Mouse (Mus musculus): ENCODE results near the gene Epn1.

Gene Epn1

GRCm38 (mm10) chr7:5080010-5080751 is at the start of gene Epn1:
TSS of gene Epn1 (plus strand) at chr7:5080235.
- DNase-seq (ENCODE audit: low read depth in 1 of 2, low spot score in 2 of 2): peak; percentile 86 to 93

- no peak for DNase-seq (ENCODE audit: low read depth in 1 of 2, low spot score in 2 of 2)
Measured at GRCm38 (mm10) chr7:5030554-5031275, 49.3 kb upstream of the Epn1 start.

GRCm38 (mm10) chr7:5031496-5031895 is 48.5 kb upstream of the Epn1 start:
- DNase-seq (ENCODE audit: low read depth in 1 of 2, low spot score in 2 of 2): no peak

DNA sequence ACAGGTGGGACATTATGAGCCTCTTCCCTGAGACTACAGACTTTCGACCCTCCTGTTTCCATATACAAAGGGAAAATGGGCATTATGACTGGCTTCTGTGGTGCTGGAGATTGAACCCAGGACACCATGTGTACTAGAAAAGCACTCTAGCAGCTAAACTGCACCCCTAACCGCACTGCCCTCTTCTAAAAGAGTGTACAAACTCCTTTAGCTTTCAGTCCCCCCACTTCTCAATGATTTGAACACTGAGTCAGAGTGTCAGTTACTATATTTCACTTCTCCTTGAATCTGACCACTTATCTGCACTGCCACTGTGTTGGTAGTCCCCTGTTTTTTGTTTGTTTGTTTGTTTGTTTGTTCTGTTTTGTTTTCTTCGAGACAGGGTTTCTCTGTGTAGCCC is 46.2 kb upstream of the Epn1 start, which contains the start of gene 4632433K11Rik:
TSS of gene 4632433K11Rik (plus strand) at position 301 of the 400 bp plus-strand sequence.
- DNase-seq (ENCODE audit: low read depth in 1 of 2, low spot score in 2 of 2): no peak

GRCm38 (mm10) chr7:5035628-5036027 is 44.4 kb upstream of the Epn1 start:
- no peak for DNase-seq (ENCODE audit: low read depth in 1 of 2, low spot score in 2 of 2)

DNA sequence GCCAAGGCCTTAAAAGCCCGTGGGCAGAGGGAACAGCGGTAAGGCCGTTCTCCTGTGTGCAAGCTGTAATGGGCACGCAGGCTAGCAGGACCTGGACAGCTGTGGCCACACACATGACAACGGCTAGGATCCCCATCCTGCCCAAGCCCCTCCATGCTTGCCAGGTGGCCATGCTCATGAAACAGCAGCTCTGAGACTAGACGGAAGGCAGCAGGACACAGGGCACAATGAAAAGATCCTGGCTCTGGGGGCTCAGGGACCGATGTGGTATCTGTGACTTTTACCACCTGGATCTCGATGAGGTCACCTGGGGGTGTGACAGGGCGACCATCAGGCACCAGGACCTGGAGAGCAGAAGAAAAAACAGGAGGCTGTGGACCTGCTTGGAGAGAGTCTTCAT is 43.9 kb upstream of the Epn1 start:
- no peak for DNase-seq (ENCODE audit: low read depth in 1 of 2, low spot score in 2 of 2)

DNA sequence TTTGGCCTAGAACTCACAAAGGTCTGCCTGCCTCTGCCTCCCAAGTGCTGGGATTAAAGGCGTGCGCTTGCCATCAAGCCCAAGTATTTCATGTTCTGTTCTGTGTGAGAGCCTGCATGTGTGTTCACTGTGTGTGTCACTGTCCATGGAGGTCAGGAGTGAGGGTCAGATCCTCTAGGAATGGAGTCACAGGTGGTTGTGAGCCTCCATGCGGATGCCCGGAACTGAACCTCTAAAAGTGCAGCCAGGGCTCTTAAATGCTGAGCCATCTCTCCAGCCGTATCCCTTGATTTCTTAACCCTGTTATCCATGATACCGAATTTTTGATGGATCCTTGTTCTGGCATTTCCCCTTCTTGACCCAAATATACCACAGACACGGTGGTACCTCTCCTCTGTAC is 43.0 kb upstream of the Epn1 start:
- DNase-seq (ENCODE audit: low read depth in 1 of 2, low spot score in 2 of 2): no peak

DNA sequence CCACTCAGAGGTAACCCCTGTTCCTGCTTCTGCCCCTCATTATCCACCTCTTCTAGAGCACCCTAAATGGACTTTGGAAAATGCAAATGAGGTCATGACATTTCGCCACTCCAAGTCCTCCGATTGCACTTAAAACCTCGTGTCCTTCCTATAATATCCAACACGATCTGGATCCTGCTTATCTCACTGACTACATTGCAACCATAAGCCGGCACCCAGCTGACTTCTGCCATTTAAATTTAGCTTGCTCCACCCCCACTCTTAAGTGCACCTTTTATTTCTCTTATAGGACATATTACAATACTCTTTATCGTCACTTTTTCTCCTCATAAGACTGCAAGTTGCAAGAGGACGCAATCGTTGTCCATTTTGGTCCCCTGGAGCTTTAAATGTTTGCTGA is 42.6 kb upstream of the Epn1 start:
- no peak for DNase-seq (ENCODE audit: low read depth in 1 of 2, low spot score in 2 of 2)

- peak; percentile 76 to 91 for DNase-seq (ENCODE audit: low read depth in 1 of 2, low spot score in 2 of 2)
Measured at GRCm38 (mm10) chr7:5038109-5038732, 41.8 kb upstream of the Epn1 start, which contains the start of gene Zfp784. TSS of gene Zfp784 (minus strand) at chr7:5038446.

- DNase-seq (ENCODE audit: low read depth in 1 of 2, low spot score in 2 of 2): no peak
Measured at GRCm38 (mm10) chr7:5038940-5039339, 41.1 kb upstream of the Epn1 start.

DNA sequence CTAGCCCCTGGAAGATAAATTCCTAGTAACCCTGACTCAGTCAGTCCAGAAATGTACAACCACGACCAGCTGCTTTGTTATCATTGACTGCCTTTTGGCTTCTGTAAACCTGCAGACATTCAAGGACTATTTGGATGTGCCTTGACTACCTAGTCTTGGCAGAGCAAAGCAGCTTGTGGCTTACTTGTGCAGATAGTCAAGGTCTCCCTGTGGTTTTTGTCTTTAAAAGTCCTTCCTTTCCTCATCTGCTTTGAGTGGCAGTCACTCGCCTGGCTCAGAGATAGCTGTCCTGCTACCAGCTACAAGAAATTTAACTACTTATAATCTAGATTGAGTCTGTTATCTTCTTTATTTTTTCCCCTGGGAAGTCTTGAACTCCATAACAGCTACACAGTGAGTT is 35.1 kb upstream of the Epn1 start:
- DNase-seq (ENCODE audit: low read depth in 1 of 2, low spot score in 2 of 2): no peak

DNA sequence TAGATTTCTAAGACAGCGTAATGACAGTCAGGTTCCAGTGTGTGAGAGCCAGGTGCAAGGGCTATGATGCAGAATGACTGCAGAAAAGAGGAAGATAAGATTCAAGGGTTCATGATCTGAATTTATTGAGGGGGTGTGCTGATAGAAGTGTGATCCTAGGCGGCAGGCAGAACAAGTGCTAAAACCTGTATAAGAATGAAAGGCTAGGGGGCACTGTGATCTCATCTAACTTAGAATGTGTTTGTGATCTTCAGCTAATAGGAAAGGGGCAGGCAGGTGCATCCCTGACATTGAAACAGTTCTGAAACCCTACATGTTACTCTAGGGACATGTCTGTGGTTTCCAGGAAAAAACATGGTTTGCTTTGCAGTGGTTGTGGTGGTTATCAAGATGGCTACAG is 33.9 kb upstream of the Epn1 start:
- DNase-seq (ENCODE audit: low read depth in 1 of 2, low spot score in 2 of 2): no peak

- DNase-seq (ENCODE audit: low read depth in 1 of 2, low spot score in 2 of 2): no peak
Measured at GRCm38 (mm10) chr7:5047313-5047712, 32.7 kb upstream of the Epn1 start.

GRCm38 (mm10) chr7:5051193-5052192 is 28.5 kb upstream of the Epn1 start, which contains the start of gene Zfp580:
TSS of gene Zfp580 (plus strand) at chr7:5051538.
- DNase-seq (ENCODE audit: low read depth in 1 of 2, low spot score in 2 of 2): no peak

GRCm38 (mm10) chr7:5052438-5052837 is 27.6 kb upstream of the Epn1 start:
- no peak for DNase-seq (ENCODE audit: low read depth in 1 of 2, low spot score in 2 of 2)

- no peak for DNase-seq (ENCODE audit: low read depth in 1 of 2, low spot score in 2 of 2)
Measured at GRCm38 (mm10) chr7:5052931-5053343, 27.1 kb upstream of the Epn1 start.

- no peak for DNase-seq (ENCODE audit: low read depth in 1 of 2, low spot score in 2 of 2)
Measured at GRCm38 (mm10) chr7:5053456-5054179, 26.4 kb upstream of the Epn1 start.

DNA sequence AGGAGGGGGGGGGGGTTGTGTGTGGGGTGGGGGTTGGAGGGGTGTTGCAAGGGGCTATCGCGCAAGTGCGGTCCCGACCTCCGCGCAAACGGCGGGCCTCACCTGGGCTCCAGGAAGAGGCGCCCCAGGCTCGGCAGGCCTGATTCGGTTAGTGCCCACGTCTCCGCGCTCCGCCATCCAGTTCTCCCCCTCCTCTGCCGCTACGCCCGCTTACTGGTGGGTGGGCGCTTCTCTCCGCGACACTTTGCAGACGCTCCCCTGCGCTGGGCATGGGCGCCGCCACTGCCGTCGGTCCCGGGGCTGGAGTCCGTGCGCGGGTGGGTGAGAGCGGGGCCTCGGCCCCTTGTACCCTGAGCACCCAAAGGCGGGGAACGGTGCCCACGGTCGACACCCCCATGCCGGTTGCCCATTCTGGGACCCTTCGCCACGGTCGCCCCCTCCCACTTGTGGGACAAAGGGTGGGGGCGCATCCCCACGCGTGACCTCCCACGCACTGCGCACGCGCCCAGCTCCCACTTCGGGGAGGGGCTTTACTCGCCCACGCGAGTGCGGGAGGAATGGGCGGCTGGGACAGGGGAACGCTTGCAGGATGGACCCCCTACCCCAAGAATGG is 23.3 kb upstream of the Epn1 start:
- no peak for DNase-seq (ENCODE audit: low read depth in 1 of 2, low spot score in 2 of 2)

GRCm38 (mm10) chr7:5057381-5057780 is 22.7 kb upstream of the Epn1 start:
- DNase-seq (ENCODE audit: low read depth in 1 of 2, low spot score in 2 of 2): no peak

GRCm38 (mm10) chr7:5057804-5058203 is 22.2 kb upstream of the Epn1 start:
- DNase-seq (ENCODE audit: low read depth in 1 of 2, low spot score in 2 of 2): peak in 1 of 2 experiments; percentile 33
